ENCODE assay signal across 16 mouse cellular contexts in genomic region chr16:63625229-63625628, GRCm38 (mm10).
DNase-seq lines count a peak whose midpoint lies in the region.
"Had no signal": no experiment of that assay in that cellular context is flagged by ENCODE, and none has a peak within 500 bp of the region (broad histone marks: within the 10 kb centered on the region; RNA-seq: fewer than 3 reads in every experiment).

No protein-coding gene starts in this region.

- intact Hi-C loops in left cerebral cortex, postnatal 25 days (cut with DNase I), result no loop called here

- peak; percentile 71 for DNase-seq in brain, adult 2 months (ENCODE audit: low read depth, low spot score)
- peak; percentile 30 for DNase-seq in cerebellum, adult 11-12 months
- peak; percentile 25 for DNase-seq in cerebellum, adult 8-10 months
- peak; percentile 15 to 43 for DNase-seq in cerebellum, postnatal 25 days
- no peak for DNase-seq in left cerebral cortex, postnatal 25 days (ENCODE audit: low spot score in 2 of 2)
- DNase-seq in right cerebral cortex, postnatal 10 days (ENCODE audit: low spot score in 2 of 2), result no peak
- DNase-seq in kidney, postnatal 25 days, result no peak
- DNase-seq: adrenal gland, adult 8-10 months; adrenal gland, postnatal 25 days; B cell, adult 2 months; embryo, embryonic 11 days; gastrocnemius, postnatal 25 days; heart, adult 18-20 months; heart, postnatal 10 days; heart, postnatal 36 days; kidney, adult 2 months had no signal

Comparison
In these comparisons a context has a peak if more than half of its experiments do, and no peak if none do; other contexts are left out.
1. DNase-seq: peak in brain, adult 2 months (single experiment), cerebellum, adult 11-12 months (single experiment), cerebellum, adult 8-10 months (single experiment) and cerebellum, postnatal 25 days (2 of 2); none in left cerebral cortex, postnatal 25 days (0 of 2), right cerebral cortex, postnatal 10 days (0 of 2) and kidney, postnatal 25 days (0 of 2).